ENCODE assay signal across 17 mouse cellular contexts in the genomic region with DNA sequence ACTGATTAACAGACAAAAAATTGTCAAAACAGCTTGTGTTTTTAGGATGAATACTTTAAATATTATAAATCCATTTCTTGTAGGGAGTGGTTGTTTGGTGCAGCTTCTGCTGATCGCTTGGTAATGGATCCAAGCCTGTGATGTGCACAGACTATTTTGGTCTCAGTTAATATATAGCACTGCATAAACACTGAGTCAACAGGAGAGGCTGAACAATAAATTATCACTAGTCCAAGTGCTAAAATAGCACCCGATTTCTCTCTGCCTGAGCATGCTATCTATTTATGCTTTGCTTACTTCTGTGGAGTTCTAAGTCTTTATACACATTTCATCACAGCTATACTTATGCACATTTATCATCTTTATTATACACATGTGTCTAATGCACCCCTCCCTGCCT.
DNase-seq lines count a peak whose midpoint lies in the region; ATAC-seq and TF ChIP-seq lines count a peak whose summit lies in the region.
"Had no signal": no experiment of that assay in that cellular context is flagged by ENCODE, and none has a peak within 500 bp of the region (broad histone marks: within the 10 kb centered on the region; RNA-seq: fewer than 3 reads in every experiment).

No protein-coding gene starts in this region.

- H3K9ac ChIP-seq in kidney, postnatal 0 days (ENCODE audit: low read depth, low read length): no peak overlapping the region
- H3K9ac ChIP-seq in neural tube, embryonic 15.5 days (replicated peaks): no peak overlapping the region
- no peak overlapping the region for H3K9ac ChIP-seq in stomach, embryonic 15.5 days
- H3K9ac ChIP-seq: forebrain, embryonic 13.5 days; forebrain, postnatal 0 days; heart, embryonic 13.5 days; hindbrain, embryonic 12.5 days had no signal

- no peaks in the 10 kb centered on the region for H3K9me3 ChIP-seq in kidney, postnatal 0 days (replicated peaks; ENCODE audit: low read length)
- no peaks in the 10 kb centered on the region for H3K9me3 ChIP-seq in neural tube, embryonic 15.5 days (replicated peaks)
- H3K9me3 ChIP-seq in stomach, embryonic 15.5 days: no peaks in the 10 kb centered on the region
- H3K9me3 ChIP-seq: embryonic facial prominence, embryonic 10.5 days; forebrain, embryonic 13.5 days; heart, embryonic 13.5 days; hindbrain, embryonic 12.5 days had no signal

- no peak overlapping the region for H3K4me2 ChIP-seq in kidney, postnatal 0 days (ENCODE audit: low read length)
- H3K4me2 ChIP-seq in neural tube, embryonic 15.5 days: no peak overlapping the region
- H3K4me2 ChIP-seq in stomach, embryonic 15.5 days: no peak overlapping the region
- H3K4me2 ChIP-seq: forebrain, embryonic 13.5 days; heart, embryonic 13.5 days; hindbrain, embryonic 12.5 days had no signal

- H3K4me1 ChIP-seq in kidney, postnatal 0 days (replicated peaks; ENCODE audit: insufficient read depth, low read length): peaks cover 16% of the 10 kb centered on the region
- H3K4me1 ChIP-seq in neural tube, embryonic 15.5 days: peaks cover 27% of the 10 kb centered on the region
- peaks cover 8% of the 10 kb centered on the region for H3K4me1 ChIP-seq in stomach, embryonic 15.5 days

- no peak overlapping the region for H3K4me3 ChIP-seq in kidney, postnatal 0 days (replicated peaks; ENCODE audit: low read depth, low read length)
- H3K4me3 ChIP-seq in neural tube, embryonic 15.5 days (replicated peaks): no peak overlapping the region
- no peak overlapping the region for H3K4me3 ChIP-seq in stomach, embryonic 15.5 days (replicated peaks)
- H3K4me3 ChIP-seq: embryonic facial prominence, embryonic 10.5 days; forebrain, embryonic 13.5 days; heart, embryonic 13.5 days; hindbrain, embryonic 12.5 days had no signal

- no peaks in the 10 kb centered on the region for H3K36me3 ChIP-seq in kidney, postnatal 0 days (ENCODE audit: insufficient read depth, low read length)
- H3K36me3 ChIP-seq in neural tube, embryonic 15.5 days: no peaks in the 10 kb centered on the region
- no peaks in the 10 kb centered on the region for H3K36me3 ChIP-seq in stomach, embryonic 15.5 days
- H3K36me3 ChIP-seq: embryonic facial prominence, embryonic 10.5 days; heart, embryonic 13.5 days; hindbrain, embryonic 12.5 days had no signal

- 24% methylated on average over 2 of the region's 2 CpGs for WGBS in kidney, postnatal 0 days
- WGBS in neural tube, embryonic 15.5 days: 56% methylated on average over 2 of the region's 2 CpGs
- 44% methylated on average over 2 of the region's 2 CpGs for WGBS in stomach, embryonic 15.5 days

- H3K27me3 ChIP-seq in kidney, postnatal 0 days (ENCODE audit: insufficient read depth, low read length): no peaks in the 10 kb centered on the region
- no peaks in the 10 kb centered on the region for H3K27me3 ChIP-seq in neural tube, embryonic 15.5 days (replicated peaks)
- no peaks in the 10 kb centered on the region for H3K27me3 ChIP-seq in stomach, embryonic 15.5 days (replicated peaks)
- H3K27me3 ChIP-seq: forebrain, embryonic 13.5 days; heart, embryonic 13.5 days; hindbrain, embryonic 12.5 days had no signal

- H3K27ac ChIP-seq in kidney, postnatal 0 days: no peak overlapping the region
- 0 out of 2 replicates have a peak overlapping the region, but pooled peaks have one; percentile 28 for H3K27ac ChIP-seq in neural tube, embryonic 15.5 days (replicated peaks)
- peak overlapping the region; percentile 48; the same call in 1 of the 2 replicates for H3K27ac ChIP-seq in stomach, embryonic 15.5 days
- H3K27ac ChIP-seq: embryonic facial prominence, embryonic 10.5 days; forebrain, embryonic 13.5 days; heart, embryonic 13.5 days; hindbrain, embryonic 12.5 days had no signal

- no peak for ATAC-seq in kidney, postnatal 0 days (replicated peaks; ENCODE audit: low FRiP score, low read depth)
- ATAC-seq in neural tube, embryonic 15.5 days (ENCODE audit: low FRiP score): peak; percentile 42
- ATAC-seq in stomach, embryonic 15.5 days (ENCODE audit: insufficient read depth, low FRiP score, low read depth): no peak
- ATAC-seq: forebrain, embryonic 13.5 days; forebrain, postnatal 0 days had no signal

- TF ChIP-seq CTCF in kidney, postnatal 0 days (IDR thresholded peaks at IDR 0.05; ENCODE audit: low read depth): no peak

- DNase-seq in kidney, postnatal 0 days (ENCODE audit: low spot score): peak; percentile 40
- no peak for DNase-seq in kidney, postnatal 4 days
- DNase-seq in urinary bladder, postnatal 10 days (ENCODE audit: low spot score): no peak
- no peak for DNase-seq in gastrocnemius, postnatal 25 days
- DNase-seq: adrenal gland, adult 2 months; adrenal gland, postnatal 25 days; cerebellum, adult 2 months; cerebellum, postnatal 10 days; forebrain, postnatal 0 days; gastrocnemius, postnatal 10 days; heart, postnatal 4 days had no signal
